ENCODE assay signal across 9 mouse cellular contexts in genomic region chr2:166620529-166621466, GRCm38 (mm10).
DNase-seq lines count a peak whose midpoint lies in the region; ATAC-seq and TF ChIP-seq lines count a peak whose summit lies in the region.
"Had no signal": no experiment of that assay in that cellular context is flagged by ENCODE, and none has a peak within 500 bp of the region (broad histone marks: within the 10 kb centered on the region; RNA-seq: fewer than 3 reads in every experiment).

No protein-coding gene starts in this region.

- no peak overlapping the region for H3K4me3 ChIP-seq in lung, adult 2 months (replicated peaks; ENCODE audit: extremely low read depth, low read depth, low read length)
- no peak overlapping the region for H3K4me3 ChIP-seq in hindbrain, embryonic 13.5 days
- H3K4me3 ChIP-seq in intestine, embryonic 15.5 days (replicated peaks): no peak overlapping the region

- H3K4me2 ChIP-seq in hindbrain, embryonic 13.5 days: no peak overlapping the region
- no peak overlapping the region for H3K4me2 ChIP-seq in intestine, embryonic 15.5 days (replicated peaks)

- 61% methylated on average over 20 of the region's 20 CpGs for WGBS in lung, adult 2 months
- WGBS in hindbrain, embryonic 13.5 days: 63% methylated on average over 20 of the region's 20 CpGs
- 57% methylated on average over 20 of the region's 20 CpGs for WGBS in intestine, embryonic 15.5 days

- ATAC-seq in hindbrain, embryonic 13.5 days (ENCODE audit: low FRiP score): no peak
- ATAC-seq in megakaryocyte progenitor cell, adult 5-6 weeks (replicated peaks; ENCODE audit: poor library complexity): peak; percentile 80
- ATAC-seq in intestine, embryonic 15.5 days: no peak

- peak overlapping the region; percentile 32 for H3K27ac ChIP-seq in hindbrain, embryonic 13.5 days
- H3K27ac ChIP-seq in intestine, embryonic 15.5 days: no peak overlapping the region

- no peak for TF ChIP-seq CTCF in lung, adult 2 months (IDR thresholded peaks at IDR 0.05; ENCODE audit: insufficient read depth, low read length)

- no peak overlapping the region for H3K9ac ChIP-seq in hindbrain, embryonic 13.5 days
- H3K9ac ChIP-seq in intestine, embryonic 15.5 days: no peak overlapping the region

- no peak for TF ChIP-seq POLR2A in lung, adult 2 months (IDR thresholded peaks at IDR 0.05; ENCODE audit: borderline replicate concordance, extremely low read depth, low read depth, low read length)

- peaks cover 21% of the 10 kb centered on the region for H3K36me3 ChIP-seq in hindbrain, embryonic 13.5 days
- no peaks in the 10 kb centered on the region for H3K36me3 ChIP-seq in intestine, embryonic 15.5 days

- H3K27me3 ChIP-seq in hindbrain, embryonic 13.5 days: no peaks in the 10 kb centered on the region
- H3K27me3 ChIP-seq in intestine, embryonic 15.5 days (replicated peaks): no peaks in the 10 kb centered on the region

- H3K9me3 ChIP-seq in hindbrain, embryonic 13.5 days: no peaks in the 10 kb centered on the region
- H3K9me3 ChIP-seq in intestine, embryonic 15.5 days: no peaks in the 10 kb centered on the region

- DNase-seq in lung, adult 18-20 months: peak; percentile 34 to 44
- DNase-seq in lung, adult 2 months: no peak
- DNase-seq in thymus, postnatal 4 days: peak; percentile 85
- no peak for DNase-seq in left cerebral cortex, adult 8-10 months (ENCODE audit: low spot score in 2 of 2)
- DNase-seq in layer of hippocampus, adult 8-10 months (ENCODE audit: low spot score in 2 of 2): no peak
- DNase-seq: cerebellum, postnatal 25 days had no signal

- H3K4me1 ChIP-seq in lung, adult 2 months (ENCODE audit: control insufficient read depth, insufficient read depth, low read length): peaks cover 21% of the 10 kb centered on the region
- peaks cover 36% of the 10 kb centered on the region for H3K4me1 ChIP-seq in hindbrain, embryonic 13.5 days (replicated peaks)
- H3K4me1 ChIP-seq in intestine, embryonic 15.5 days (replicated peaks): peaks cover 18% of the 10 kb centered on the region

Comparison
In these comparisons a context has a peak if more than half of its experiments do, and no peak if none do; other contexts are left out.
1. DNase-seq: peak in lung, adult 18-20 months (2 of 2) and thymus, postnatal 4 days (single experiment); none in lung, adult 2 months (single experiment), left cerebral cortex, adult 8-10 months (0 of 2) and layer of hippocampus, adult 8-10 months (0 of 2).